Mouse (Mus musculus) heart, adult 18-20 months (tissue): ENCODE data around the gene Gpr21. TPM values are rescaled to one million over a fixed set of nuclear protein-coding genes. Genes with fewer than 3 reads are reported as not detected.

Experiments used
- total RNA-seq, 2 experiments: library from RNA; stranded (reverse); gene quantifications; 2 replicates each; pipeline ENCODE4 v1.2.3; 2021

Gene Gpr21
- total RNA-seq, 2 experiments from 2014 or later: 0.30 to 0.98 TPM

Other genes starting within 250 kb of the Gpr21 start
- not detected for gene Olfr368, start 189.8 kb upstream of the Gpr21 start, total RNA-seq
- gene Pdcl, start 157.0 kb upstream of the Gpr21 start, total RNA-seq: 10 to 100 TPM; 16.4 to 16.7 TPM
- 10 to 100 TPM; 29.4 to 29.6 TPM for gene Rc3h2, start 93.4 kb upstream of the Gpr21 start, total RNA-seq
- 1 to 10 TPM; 4.4 to 4.5 TPM for gene Zbtb26, start 73.2 kb upstream of the Gpr21 start, total RNA-seq
- gene Zbtb6, start 73.2 kb upstream of the Gpr21 start, total RNA-seq: 1 to 10 TPM; 4.1 to 4.8 TPM
- 10 to 100 TPM; 41.5 to 42.3 TPM for gene Rabgap1, start 73.1 kb upstream of the Gpr21 start, total RNA-seq
- 10 to 100 TPM; 13.4 to 17.9 TPM for gene Strbp, start 187.5 kb downstream of the Gpr21 start, total RNA-seq